Mouse (Mus musculus) lung, postnatal 10 days (tissue): ENCODE data around the gene Tmem184b.
A peak's percentile ranks its signal among the peaks of the same experiment; 100 is the strongest.

Source experiments
- DNase-seq: peaks from one replicate; pipeline ENCODE4 v3.0.0; 2021

Gene Tmem184b

DNA sequence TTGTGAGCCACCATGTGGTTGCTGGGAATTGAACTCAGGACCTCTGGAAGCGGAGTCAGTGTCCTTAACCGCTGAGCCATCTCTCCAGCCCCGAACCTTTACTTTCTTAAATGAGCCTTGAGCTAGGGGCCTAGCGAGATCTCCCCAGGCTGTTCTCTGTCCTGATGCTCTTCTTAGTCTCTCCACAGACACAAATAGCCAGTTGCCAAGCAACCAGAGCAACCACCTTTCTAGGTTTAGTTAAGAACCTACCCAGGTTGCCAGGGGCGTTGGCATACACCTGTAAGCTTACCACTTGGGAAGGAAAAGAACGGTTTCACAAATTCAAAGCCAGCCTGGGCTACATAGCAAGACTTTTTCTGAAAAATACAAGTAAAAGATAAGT, 73.4 kb downstream of the Tmem184b start:
- DNase-seq: no peak

DNA sequence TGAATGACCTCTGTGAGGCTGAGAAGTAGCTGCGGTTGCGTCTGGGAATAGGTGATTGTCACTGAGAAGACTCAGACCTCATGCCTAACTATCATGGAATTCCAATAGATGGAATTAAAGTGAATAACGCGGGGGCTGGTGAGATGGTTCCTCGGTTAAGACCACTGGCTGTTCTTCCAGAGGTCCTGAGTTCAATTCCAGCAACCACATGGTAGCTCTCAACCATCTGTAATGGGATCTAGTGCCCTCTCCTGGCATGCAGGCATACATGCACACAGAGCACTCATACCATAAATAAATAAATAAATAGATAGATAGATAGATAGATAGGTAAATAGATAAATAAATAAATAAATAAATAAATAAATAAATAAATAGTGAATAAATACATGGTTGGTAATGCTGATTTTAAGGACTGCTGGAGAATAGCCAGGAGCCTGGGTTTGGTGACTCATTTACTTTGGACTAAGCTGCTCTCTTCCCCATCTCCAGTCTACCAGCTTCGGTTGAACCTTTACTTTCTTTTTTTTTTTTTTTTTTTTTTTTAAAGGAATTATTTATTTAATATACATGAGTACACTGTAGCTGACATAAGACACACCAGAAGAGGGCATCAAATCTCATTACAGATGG, 73.9 kb downstream of the Tmem184b start:
- no peak for DNase-seq

DNA sequence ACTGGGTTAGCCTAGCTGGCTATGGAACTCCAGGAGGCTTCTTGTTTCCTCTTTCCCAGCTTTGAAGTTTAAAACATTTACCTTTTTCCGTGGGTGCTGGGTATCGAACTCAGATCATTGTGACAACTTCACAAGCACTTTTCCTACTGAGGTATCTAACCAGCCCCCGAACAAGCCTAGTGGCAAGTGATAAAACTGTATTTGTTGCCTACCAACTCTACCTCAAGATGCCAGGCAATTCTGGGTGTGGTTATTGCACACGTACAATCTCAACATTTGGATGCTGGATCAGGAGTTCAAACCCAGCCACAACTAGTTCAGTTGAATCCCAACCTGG, 74.5 kb downstream of the Tmem184b start:
- no peak for DNase-seq

- peak; percentile 100 for DNase-seq
Measured at GRCm38 (mm10) chr15:79328058-79328938, 75.1 kb downstream of the Tmem184b start, which contains the start of gene Pla2g6. TSS of gene Pla2g6 (minus strand) at chr15:79328390.

DNA sequence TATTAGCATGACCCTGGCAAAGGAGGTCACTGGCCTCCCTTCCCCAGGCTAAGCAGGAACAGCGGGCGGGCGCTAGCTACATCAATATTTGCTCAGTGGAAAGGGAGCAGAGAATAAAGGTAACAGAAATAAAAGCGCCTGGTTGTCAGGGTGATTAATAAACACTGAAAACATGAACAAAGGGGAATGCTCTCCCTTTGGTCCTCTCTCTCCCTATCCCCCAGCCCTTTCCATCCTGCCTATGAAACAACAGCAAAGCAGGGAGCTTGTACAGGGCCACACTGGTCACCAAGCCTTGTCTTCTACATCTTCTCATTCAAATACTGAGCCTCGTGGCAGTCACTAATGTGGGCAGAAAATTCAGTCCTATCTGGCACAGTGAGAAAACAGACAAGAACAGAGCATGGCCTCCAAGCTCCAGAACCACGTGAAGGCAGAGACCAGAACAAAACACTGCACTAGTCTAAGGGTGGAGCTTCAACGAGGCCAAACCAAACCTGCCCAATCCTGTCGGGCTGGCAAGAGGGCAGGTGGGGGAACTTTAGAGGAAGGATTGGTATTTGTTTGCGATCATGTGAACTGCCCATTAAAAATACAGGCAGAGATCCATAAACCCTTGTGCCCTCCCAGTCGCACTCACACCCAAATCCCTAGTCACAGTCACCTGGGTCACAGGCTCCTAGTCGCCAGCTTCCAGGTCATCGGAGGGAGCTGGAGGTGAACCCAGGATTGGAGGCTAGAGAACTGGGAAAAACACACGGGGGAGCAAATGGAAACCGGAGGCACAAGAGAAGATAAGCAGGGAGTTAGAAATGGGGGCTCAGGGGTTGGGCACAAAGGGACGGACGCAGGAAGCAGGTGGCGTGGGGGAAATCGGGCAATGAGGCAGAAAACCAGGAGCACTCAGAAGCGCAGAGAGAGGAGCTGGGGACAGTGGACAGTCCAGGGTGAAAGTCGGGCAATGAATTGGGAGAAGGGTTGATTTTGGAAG, 76.1 kb downstream of the Tmem184b start:
- DNase-seq: peak; percentile 49

- DNase-seq: peak; percentile 73
Measured at GRCm38 (mm10) chr15:79326264-79326663, 77.1 kb downstream of the Tmem184b start.

GRCm38 (mm10) chr15:79325742-79326141, 77.6 kb downstream of the Tmem184b start:
- no peak for DNase-seq

DNA sequence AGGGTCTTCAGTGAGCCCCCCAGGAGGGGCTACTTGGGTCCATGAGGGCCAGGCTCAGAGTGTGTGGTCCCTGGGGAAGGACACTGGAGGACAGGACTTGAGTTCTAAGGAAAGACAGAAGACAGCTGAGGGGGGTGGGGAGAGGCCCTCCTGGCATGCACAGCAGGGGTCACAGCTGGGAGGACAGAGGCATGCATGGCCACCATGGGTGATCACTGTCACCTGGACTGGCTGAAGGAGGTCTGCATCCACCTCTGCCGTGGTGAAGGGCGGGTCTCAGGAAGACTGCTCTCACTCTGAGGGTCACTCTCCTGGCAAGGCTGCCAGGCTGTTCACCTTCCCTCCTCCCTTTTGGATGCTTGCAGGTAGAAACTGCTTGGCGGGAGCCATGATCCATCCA, 79.0 kb downstream of the Tmem184b start:
- DNase-seq: no peak

- DNase-seq: no peak
Measured at GRCm38 (mm10) chr15:79323791-79324155, 79.6 kb downstream of the Tmem184b start.

DNA sequence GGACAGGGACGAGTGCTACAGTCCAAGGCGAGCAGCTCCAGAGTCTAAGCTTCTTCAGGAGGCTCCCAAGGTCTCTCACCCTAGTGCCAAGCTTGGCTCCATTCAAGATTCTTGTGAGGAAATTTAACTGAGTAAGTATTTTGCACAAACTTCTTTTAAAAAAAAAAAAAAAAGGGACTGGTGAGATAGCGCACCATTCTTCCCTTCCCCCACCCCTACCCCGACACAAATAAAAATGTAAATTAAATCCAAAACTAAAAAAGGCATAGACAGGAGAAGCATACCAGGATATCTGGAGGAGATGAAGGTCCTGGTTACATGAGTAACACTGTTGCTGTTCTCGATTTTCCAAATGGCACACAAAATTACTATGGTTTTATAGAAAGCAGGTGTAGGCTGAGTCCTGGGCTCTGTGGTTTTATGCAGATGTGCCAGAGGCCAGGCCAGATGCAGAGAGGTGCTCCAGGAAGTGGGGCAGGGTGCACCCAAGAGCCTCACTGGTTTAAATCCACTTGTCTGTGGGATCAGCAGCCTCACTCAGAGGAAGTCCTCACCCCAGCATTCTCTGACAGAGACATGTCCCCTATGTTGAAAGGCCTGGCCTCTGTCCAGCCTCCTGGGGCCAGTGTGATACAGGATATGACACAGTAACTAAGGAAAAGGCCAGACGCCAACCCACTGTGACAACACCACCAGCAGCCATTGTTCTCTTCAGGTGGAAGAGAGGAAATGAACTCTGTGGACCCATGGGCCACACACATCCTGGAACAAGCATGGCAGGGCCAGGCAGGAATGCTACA, 80.2 kb downstream of the Tmem184b start:
- DNase-seq: peak; percentile 93

DNA sequence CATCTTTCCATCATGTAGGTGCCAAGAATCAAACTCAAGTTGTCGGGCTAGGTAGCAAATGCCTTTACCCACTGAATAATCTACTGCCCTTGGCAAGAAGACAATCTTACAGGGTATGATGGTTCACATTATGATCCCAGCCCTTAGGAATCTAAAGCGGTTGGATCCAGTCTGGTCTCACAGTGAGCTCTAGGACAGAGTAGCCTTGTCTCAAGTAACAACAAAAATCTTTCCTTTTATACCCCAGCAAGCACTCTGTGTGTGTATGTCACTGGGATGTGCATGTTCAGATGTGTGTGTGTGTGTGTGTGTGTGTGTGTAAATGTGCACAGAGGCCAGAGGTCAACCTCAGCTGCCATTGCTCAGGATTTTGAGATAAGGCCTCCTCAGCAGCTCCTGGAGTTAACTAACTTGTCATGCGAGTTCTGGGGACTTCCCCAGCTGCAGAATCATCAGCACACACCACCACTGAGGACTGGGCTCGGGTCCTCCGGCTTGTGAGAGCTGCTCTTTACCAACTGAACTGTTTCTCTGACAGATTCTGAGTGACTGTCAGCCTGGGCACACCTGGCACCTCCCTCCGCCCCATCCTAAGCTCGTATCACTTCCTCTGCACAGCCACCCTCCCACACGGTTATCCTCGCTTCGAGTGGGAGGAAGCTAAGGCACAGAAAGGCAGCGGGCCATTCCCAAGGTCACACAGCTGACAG, 80.9 kb downstream of the Tmem184b start:
- no peak for DNase-seq

- no peak for DNase-seq
Measured at GRCm38 (mm10) chr15:79321733-79322190, 81.6 kb downstream of the Tmem184b start.

GRCm38 (mm10) chr15:79313848-79314369, 89.5 kb downstream of the Tmem184b start:
- DNase-seq: no peak
